Mouse (Mus musculus) frontal cortex, postnatal 36 days (tissue): ENCODE measurements around the gene Tradd.

ENCODE experiments used
- DNase-seq, 2 experiments: peaks; one replicate each; pipeline ENCODE4 v3.0.0; 2022; ENCODE audit warnings: low spot score in 2 of 2

Gene Tradd

DNA sequence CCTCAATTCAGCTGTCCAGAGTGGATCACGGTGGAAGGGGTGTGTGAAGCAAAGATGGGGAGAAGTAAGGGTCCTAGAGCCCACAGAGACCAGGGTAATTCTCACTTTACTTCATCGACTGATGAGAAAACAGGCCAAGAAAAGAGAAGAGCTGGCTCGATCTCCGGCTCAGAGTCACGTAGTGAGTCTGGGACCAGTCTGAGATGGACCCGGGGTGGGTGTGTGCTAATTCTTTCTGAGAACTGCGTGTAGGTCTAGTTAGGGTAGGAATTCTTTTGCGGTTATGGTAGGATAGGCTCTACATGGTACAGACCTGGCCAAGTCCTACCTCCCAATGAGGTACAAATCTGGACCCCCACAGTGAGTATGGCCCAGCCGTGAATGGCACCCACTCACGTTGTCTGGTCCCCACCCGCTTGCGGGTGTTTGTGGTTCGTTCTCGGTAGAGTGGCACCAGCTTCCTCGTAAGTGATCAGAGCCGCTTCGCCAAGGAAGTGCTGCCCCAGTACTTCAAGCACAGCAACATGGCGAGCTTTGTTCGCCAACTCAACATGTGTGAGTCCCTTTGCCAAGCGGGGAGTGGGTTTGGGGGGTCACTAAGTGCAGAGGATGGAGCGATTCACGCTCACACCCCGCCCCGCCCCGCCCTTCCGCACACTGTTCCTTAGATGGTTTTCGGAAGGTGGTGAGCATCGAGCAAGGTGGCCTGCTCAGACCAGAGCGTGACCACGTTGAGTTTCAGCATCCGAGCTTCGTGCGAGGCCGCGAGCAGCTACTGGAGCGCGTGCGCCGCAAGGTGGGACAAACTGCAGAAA, 5.9 kb upstream of the Tradd start:
- DNase-seq: no peak

DNA sequence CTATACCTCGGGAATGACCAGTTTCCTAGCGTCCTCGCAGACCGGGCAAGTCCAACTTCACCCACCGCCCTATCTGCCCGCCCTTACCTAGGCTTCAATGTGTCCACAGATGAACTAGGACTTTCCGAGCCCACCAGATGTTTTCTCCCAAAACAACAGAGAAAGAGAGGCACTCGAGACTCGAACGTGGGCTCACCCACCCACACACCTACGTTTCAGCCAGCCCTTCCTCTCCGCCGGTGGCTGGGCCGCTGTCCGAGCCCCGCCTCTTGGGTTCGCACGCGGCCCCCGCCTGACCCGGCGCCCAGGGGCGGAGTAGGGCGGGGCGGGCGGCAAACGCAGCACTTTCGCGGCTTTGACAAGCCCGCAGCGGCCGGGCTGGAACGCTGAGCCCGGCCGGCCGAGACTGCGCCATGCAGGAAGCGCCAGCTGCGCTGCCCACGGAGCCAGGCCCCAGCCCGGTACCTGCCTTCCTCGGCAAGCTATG, 5.1 kb upstream of the Tradd start, which contains the start of gene Hsf4:
Gene Hsf4 (plus strand): TSS at position 341 of the 487 bp plus-strand sequence.
- DNase-seq: peak; percentile 41 to 54

DNA sequence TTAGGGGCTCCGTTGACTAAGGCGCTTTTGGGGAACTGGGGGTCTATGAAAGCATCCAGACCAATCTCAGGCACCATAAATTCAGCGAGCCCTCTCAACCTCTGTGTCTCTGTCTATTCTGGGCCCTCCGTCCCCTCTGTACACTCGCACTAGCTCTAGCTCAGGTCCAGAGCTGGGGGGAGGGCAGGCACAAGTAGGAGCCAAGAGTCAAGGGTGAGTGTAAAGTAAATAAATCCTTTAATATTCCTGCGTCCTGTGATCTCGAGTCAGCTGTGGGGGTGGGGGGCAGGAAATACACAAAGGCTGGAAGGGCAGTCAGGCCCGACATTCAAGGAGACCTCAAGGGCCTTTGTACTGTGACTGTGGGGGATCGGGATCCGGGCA, 4.7 kb upstream of the Tradd start:
- DNase-seq: no peak

DNA sequence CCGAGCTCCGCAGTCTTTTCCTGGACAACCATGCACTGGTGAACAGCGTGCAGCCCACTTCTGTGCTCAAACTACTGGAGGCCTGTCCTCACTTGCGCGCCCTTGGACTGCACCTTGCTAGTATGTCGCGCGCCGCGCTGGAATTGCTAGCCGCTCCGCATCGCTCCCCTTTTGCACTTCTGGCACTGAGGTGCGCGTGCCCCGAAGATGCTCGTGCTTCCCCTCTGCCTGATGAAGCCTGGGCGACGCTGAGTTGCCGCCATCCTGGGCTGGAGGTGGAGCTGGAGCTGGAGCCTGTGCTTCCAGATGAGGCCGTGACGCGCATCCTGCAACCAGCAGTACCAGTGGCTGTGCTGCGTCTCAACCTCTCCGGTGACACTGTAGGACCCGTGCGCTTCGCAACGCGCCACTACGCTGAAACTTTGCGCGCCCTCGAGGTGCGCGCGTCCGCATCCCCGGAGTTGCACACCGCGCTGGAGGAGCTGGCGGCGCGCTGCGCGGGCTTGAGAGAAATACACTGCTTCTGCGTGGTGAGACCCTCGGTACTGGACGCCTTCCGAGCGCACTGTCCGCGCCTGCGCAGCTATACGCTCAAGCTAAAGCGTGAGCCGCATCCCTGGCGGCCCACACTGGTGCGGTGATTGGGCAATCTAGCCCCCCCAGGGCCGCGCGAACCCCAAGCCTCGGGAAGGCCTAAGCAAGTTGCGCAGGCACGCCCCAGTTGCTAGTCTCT, 4.1 kb upstream of the Tradd start:
- DNase-seq: peak; percentile 77 to 91

DNA sequence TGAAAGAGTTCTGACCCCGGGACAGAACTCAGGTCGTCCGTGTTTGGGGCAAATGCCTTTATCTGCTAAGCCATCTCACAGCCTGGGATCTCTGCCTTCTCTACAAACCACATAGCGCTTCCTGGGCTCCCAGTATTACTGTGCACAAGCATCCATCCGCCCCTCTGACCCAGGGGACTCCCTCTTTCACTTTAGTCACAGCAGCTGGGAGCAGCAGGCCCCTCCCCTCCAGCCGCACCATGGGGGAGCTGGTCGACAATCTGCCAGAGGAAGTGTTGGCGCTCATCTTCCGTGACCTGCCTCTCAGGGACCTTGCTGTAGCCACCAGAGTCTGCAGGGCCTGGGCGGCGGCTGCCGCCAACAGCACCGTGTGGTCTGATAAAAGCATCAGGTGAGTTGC, 2.4 kb upstream of the Tradd start:
- DNase-seq: no peak

DNA sequence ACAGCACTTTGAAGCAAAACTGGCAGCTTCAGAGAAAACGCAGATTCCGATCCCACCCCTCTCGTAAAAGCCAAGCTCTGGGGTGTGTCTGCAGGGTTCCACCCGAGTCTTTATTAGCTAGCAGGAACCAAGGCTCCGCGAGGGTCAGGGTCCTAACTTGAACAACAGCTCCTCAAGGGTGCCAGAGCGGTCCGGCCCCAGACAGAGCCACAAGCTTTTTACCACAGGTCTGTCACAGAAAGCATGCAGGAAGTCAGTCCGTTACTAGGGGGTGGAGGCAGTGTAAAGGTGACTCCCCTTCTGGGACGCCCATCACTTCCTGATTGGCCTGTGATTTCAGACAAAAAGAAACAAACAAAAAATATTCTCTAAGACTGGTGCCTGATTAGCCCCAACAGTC, 719 bp upstream of the Tradd start:
- no peak for DNase-seq

GRCm38 (mm10) chr8:105263244-105263912, 1.0 kb downstream of the Tradd start:
- no peak for DNase-seq

GRCm38 (mm10) chr8:105261326-105261980, 3.0 kb downstream of the Tradd start:
- no peak for DNase-seq

DNA sequence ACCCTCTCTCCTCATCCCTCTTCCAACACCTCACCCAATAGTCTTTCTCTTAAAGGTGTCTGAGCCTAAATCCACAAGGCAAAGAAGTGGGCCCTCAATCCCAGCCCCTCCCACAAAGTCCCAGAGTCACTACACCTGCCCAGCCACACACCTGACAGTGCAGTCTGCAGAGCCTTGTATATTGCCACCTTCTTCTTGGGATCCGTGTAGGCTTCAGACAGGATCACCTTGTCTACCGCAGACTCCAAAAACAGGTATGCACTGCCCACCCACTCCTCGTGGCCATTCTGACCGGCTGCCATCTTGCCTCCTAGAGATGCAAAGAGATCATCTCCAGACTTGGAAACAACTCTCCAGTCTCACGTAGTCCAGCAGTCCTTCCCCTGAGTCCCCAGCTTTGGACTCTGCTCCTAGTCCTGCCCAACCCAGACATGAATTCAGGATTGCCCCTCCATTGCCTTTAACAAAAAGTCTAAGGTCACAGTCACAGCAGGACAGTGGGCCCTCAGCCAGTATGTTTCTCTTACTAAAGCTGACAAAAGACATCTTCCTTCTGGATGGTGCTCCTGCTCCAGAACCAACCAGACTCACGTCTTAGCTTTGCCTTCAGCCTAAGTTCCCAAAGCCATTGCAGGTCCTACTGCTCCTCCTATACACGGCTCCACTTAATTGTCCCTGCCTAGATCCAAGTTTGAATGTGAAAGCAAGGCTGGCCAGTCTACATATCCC, 3.9 kb downstream of the Tradd start:
- no peak for DNase-seq

DNA sequence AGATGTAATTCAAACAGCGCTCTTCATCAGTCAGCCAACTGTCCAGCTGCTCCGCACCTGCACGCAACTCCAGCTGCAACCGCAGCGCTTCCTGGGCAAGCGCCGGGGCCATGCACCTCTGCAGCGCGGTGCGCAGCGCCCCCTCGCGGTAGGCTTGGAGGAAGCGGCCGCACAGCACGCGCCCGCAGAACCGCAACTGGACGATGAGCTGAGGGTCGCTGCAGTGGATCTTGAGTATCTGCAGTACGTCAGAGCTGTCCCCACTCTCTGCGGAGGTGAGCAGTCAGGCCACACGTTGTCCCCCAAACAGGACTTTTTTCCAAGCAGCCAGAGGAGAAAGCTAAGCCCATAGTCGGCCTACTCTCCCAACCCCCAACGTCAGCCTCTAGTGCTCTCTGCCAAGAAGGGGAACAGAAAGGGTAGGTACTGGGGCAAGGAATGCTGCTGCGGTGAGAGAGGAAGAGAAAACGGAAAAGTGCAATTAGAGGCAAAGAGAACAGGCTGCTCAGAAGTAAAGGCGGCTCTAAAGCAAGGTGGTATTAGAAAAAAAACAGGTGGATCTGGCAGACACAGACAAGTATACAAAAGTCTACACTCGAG, 4.6 kb downstream of the Tradd start:
- peak; percentile 63 to 70 for DNase-seq

- DNase-seq: peak in 1 of 2 experiments; percentile 46
Observed at GRCm38 (mm10) chr8:105258911-105259720, 5.3 kb downstream of the Tradd start.

DNA sequence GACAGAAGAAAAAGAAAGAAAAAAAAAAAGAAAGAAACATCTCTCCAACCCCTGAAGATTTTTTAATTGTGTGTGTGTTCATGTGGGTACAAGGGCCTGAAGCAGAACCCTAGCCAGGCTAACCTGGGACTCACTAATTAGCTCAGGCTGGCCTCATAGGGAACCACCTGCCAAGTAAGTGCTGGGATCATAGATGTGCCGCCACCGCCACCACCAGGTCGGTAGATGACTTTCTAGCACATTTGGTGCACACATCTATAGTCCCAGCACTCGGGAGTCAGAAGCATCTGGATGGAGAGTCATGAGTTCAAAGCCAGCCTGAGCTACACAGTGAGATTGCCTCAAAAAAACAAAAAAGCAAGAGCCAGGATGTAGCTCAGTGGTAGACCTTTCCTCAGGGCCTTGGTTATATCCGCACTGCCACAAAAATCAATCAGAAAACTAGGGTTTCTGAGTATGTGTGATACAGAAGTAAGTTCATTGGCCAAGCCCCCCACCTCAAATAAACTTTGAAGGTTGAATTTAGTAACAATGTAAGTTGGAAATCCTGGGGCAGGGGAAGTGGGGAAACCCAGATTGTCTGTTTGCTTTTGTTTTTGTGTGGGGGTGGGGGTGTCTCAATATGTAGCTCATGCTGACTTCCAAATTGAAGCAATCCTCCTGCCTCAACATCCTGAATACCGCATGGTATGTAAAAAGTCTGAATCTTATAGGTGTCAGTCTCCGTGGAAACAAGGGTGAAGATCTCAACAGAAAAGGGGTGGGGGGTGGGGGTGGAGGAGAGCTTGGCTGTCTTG, 6.9 kb downstream of the Tradd start:
- no peak for DNase-seq

GRCm38 (mm10) chr8:105254966-105255350, 9.5 kb downstream of the Tradd start, which contains the start of gene B3gnt9:
TSS of gene B3gnt9 (minus strand) at chr8:105255153.
- no peak for DNase-seq

DNA sequence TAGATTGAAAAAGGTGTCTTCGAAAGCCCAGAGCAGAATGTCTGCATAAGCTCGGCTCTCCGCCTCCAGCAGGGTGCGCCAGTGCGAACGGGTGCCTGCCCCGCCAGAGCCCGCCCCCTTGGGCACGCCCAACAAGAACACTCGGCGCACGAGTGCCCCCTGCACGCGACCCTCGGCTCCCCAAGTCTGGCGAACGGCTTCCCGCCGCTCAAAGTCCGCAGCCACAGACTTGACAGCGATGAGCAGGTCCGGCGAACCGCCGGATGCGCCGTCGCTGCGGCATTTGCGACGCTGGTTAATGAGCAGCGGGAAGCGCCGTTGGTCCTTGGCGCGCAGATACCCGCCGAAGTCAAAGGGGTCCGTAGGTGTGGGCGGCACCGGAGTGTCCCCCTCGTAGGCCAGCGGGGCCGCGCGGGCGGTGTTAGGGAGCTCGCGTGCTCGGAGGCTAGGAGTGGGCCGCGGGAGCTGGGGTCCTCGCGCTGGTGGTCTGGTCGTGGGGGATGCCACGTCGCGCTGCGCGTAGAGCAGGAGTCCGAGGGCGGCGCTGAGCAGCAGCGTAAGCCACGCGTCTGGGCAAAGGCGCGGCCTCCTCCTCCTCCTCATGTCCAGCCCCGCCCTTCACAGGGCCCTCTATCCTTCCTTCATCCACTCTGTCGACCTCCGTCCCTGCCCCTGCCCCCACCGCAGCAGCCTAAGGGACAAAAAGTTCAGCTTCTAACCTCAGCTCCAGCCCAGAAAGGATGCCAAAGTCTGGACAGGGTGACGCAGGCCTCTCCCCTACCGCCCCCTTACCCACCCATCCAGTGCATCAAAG, 10.1 kb downstream of the Tradd start:
- DNase-seq: peak; percentile 83 to 90

DNA sequence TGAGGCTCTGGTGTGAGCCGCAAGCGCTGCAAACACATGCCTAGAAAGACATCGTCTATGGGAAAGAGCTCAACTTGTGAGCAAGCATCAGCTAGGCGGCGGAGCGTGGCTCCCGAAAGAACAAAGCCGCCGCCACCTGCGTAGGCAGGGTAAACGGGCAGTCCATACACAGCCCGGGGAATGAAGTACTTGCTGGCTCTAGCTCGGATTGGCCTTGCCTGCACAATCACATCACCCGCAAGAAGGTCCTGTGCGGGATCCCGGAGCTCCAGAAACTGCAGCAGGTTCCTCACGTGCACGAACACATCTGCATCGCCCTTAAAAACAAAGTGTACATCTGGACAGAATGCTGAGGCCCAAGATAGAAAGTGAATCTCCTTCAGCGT, 10.7 kb downstream of the Tradd start:
- DNase-seq: no peak

GRCm38 (mm10) chr8:105252680-105253537, 11.5 kb downstream of the Tradd start:
- DNase-seq: no peak

DNA sequence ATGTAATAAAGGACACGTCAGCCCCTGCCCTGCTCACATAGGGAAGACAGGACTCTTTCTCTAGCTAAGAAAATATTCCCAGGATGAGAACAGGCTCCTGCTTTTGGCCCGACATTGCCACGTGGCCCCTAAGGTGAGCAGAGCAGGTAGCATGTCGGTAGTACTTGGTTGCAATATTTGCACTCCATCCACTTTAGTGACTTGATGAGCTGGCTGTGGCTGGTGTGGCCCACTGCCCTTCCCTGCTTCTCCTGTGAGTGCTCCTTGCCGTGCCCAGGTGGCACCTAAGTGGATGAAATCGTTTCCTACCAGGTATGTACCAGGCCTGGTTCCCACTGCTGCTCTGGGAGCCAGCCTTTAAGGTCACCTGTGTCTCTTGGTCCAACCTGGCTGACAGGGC, 12.5 kb downstream of the Tradd start:
- no peak for DNase-seq
